43 mouse cellular contexts compared by ENCODE assay signal in the genomic region with DNA sequence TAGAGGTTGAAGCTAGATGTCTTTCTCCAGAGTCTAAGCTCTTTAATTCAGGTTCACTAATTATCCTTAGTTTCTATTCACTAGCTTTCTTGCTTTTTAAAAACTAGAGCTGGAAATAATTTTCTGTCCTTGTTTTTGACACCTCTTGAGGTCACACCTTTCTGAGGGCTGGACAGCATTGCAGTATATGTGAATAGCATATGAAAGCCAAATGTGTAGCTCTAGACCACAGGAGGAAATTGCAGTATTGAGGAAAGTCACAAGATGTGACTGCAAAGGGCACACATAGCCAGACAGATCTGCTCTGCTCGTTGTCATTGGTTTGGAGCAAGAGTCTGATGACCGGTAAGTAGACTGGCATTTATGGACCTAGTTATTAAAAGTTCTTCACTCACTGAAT. TPM values are rescaled to one million over a fixed set of nuclear protein-coding genes. Genes with fewer than 3 reads are reported as not detected.
"Had no signal": no experiment of that assay in that cellular context is flagged by ENCODE, and none has a peak within 500 bp of the region (broad histone marks: within the 10 kb centered on the region; RNA-seq: fewer than 3 reads in every experiment).

A gene (plus strand): TSS at position 301 of the 400 bp plus-strand sequence.

- H3K9me3 ChIP-seq: limb, embryonic 10.5 days; limb, embryonic 12.5 days; limb, embryonic 13.5 days; limb, embryonic 15.5 days; liver, embryonic 12.5 days; liver, embryonic 13.5 days; liver, embryonic 15.5 days; lung, embryonic 15.5 days; megakaryocyte, embryonic 14.5 days; midbrain, embryonic 10.5 days; midbrain, embryonic 12.5 days; midbrain, embryonic 13.5 days; midbrain, embryonic 15.5 days; neural tube, embryonic 12.5 days had no signal

- H3K9ac ChIP-seq: limb, embryonic 12.5 days; limb, embryonic 13.5 days; limb, embryonic 15.5 days; liver, embryonic 12.5 days; liver, embryonic 13.5 days; liver, embryonic 14.5 days; liver, embryonic 15.5 days; liver, postnatal 0 days; lung, embryonic 14.5 days; lung, embryonic 15.5 days; midbrain, embryonic 12.5 days; midbrain, embryonic 13.5 days; midbrain, embryonic 15.5 days; neural tube, embryonic 12.5 days had no signal

- H3K4me2 ChIP-seq: limb, embryonic 12.5 days; limb, embryonic 13.5 days; limb, embryonic 15.5 days; liver, embryonic 11.5 days; liver, embryonic 12.5 days; liver, embryonic 13.5 days; liver, embryonic 15.5 days; lung, embryonic 14.5 days; lung, embryonic 15.5 days; midbrain, embryonic 11.5 days; midbrain, embryonic 12.5 days; midbrain, embryonic 13.5 days; midbrain, embryonic 15.5 days; neural tube, embryonic 12.5 days had no signal

- H3K27me3 ChIP-seq: limb, embryonic 12.5 days; limb, embryonic 13.5 days; limb, embryonic 15.5 days; liver, embryonic 12.5 days; liver, embryonic 13.5 days; liver, embryonic 15.5 days; lung, embryonic 15.5 days; megakaryocyte, embryonic 14.5 days; midbrain, embryonic 12.5 days; midbrain, embryonic 13.5 days; midbrain, embryonic 15.5 days; neural tube, embryonic 12.5 days had no signal

- H3K4me3 ChIP-seq: limb, embryonic 10.5 days; limb, embryonic 12.5 days; limb, embryonic 13.5 days; limb, embryonic 15.5 days; liver, embryonic 12.5 days; liver, embryonic 13.5 days; liver, embryonic 15.5 days; lung, embryonic 15.5 days; megakaryocyte, embryonic 14.5 days; midbrain, embryonic 10.5 days; midbrain, embryonic 12.5 days; midbrain, embryonic 13.5 days; midbrain, embryonic 15.5 days; myocyte; neural tube, embryonic 12.5 days had no signal

- H3K36me3 ChIP-seq: limb, embryonic 10.5 days; limb, embryonic 12.5 days; limb, embryonic 13.5 days; limb, embryonic 15.5 days; liver, embryonic 12.5 days; liver, embryonic 13.5 days; liver, embryonic 15.5 days; lung, embryonic 15.5 days; midbrain, embryonic 10.5 days; midbrain, embryonic 12.5 days; midbrain, embryonic 13.5 days; midbrain, embryonic 15.5 days; neural tube, embryonic 12.5 days had no signal

- H3K27ac ChIP-seq: limb, embryonic 10.5 days; limb, embryonic 12.5 days; limb, embryonic 13.5 days; limb, embryonic 15.5 days; liver, embryonic 12.5 days; liver, embryonic 13.5 days; liver, embryonic 14.5 days; liver, embryonic 15.5 days; lung, embryonic 15.5 days; macrophage; midbrain, embryonic 10.5 days; midbrain, embryonic 12.5 days; midbrain, embryonic 13.5 days; midbrain, embryonic 15.5 days; neural tube, embryonic 12.5 days had no signal

- H3K4me1 ChIP-seq: limb, embryonic 10.5 days; limb, embryonic 12.5 days; limb, embryonic 13.5 days; limb, embryonic 15.5 days; liver, embryonic 12.5 days; liver, embryonic 13.5 days; liver, embryonic 15.5 days; lung, embryonic 15.5 days; megakaryocyte, embryonic 14.5 days; midbrain, embryonic 10.5 days; midbrain, embryonic 12.5 days; midbrain, embryonic 13.5 days; midbrain, embryonic 15.5 days; neural tube, embryonic 12.5 days had no signal

- DNase-seq: left cerebral cortex, postnatal 4 days; liver; liver, embryonic 13.5 days; liver, postnatal 0 days; lung, adult 18-20 months; lung, adult 2 months; lung, embryonic 14.5 days; lung, postnatal 10 days; lung, postnatal 4 days; midbrain, embryonic 14.5 days had no signal

- ATAC-seq: liver, embryonic 12.5 days; liver, postnatal 0 days; lung, postnatal 0 days; midbrain, embryonic 13.5 days; midbrain, embryonic 15.5 days; midbrain, embryonic 16.5 days had no signal

RNA-seq across cellular contexts. Expression of the gene that starts here (rescaled TPM):
- total RNA-seq: left cerebral cortex, adult 18-20 months; left cerebral cortex, adult 8-10 months; left cerebral cortex, postnatal 10 days; left cerebral cortex, postnatal 14 days; left cerebral cortex, postnatal 25 days; left cerebral cortex, postnatal 36 days; left cerebral cortex, postnatal 4 days; megakaryocyte-erythroid progenitor cell, adult 5-6 weeks; monocyte, adult 5-6 weeks had no signal
- polyA plus RNA-seq: limb, embryonic 10.5 days; limb, embryonic 11.5 days; limb, embryonic 12.5 days; limb, embryonic 13.5 days; limb, embryonic 15.5 days; liver, adult 2 months; liver, embryonic 11.5 days; liver, embryonic 12.5 days; liver, embryonic 13.5 days; liver, embryonic 14.5 days; liver, embryonic 15.5 days; lung, embryonic 14.5 days; lung, embryonic 15.5 days; lung, embryonic 16.5 days; lung, postnatal 0 days; midbrain, embryonic 10.5 days; midbrain, embryonic 11.5 days; midbrain, embryonic 12.5 days; midbrain, embryonic 13.5 days; midbrain, embryonic 14.5 days; midbrain, embryonic 15.5 days; midbrain, embryonic 16.5 days; midbrain, postnatal 0 days; neural tube, embryonic 11.5 days; neural tube, embryonic 12.5 days had no signal
